Mouse (Mus musculus): ENCODE measurements around the gene Ltbp2. TPM values are rescaled to one million over a fixed set of nuclear protein-coding genes. Genes with fewer than 3 reads are reported as not detected.
A peak's percentile ranks its signal among the peaks of the same experiment; 100 is the strongest.

Ltbp2 gene
- polyA plus RNA-seq, 1 experiment from 2014 or later: 1.7 TPM

GRCm38 (mm10) chr12:84851403-84852040, 24.8 kb downstream of the Ltbp2 start:
- Histone ChIP-seq H3K9me3 (no peaks in the 10 kb centered on the region), H3K4me1 (peaks cover 38% of the 10 kb centered on the region), H3K9ac (no peak overlapping the region), H3K4me2 (no peak overlapping the region), H3K4me3 (no peak overlapping the region), H3K27me3 (no peaks in the 10 kb centered on the region), H3K27ac (no peak overlapping the region), H3K36me3 (no peaks in the 10 kb centered on the region)
- WGBS: 47% methylated on average over 11 of the region's 11 CpGs
- no peak for ATAC-seq (ENCODE audit: insufficient number of reproducible peaks, insufficient read depth, low FRiP score, low TSS enrichment, low read depth)

- no peak overlapping the region for H3K4me2 ChIP-seq
- peaks cover 67% of the 10 kb centered on the region for H3K4me1 ChIP-seq
- H3K4me3 ChIP-seq: no peak overlapping the region
- 51% methylated on average over 6 of the region's 6 CpGs for WGBS
- H3K9ac ChIP-seq: no peak overlapping the region
- no peaks in the 10 kb centered on the region for H3K27me3 ChIP-seq
- no peaks in the 10 kb centered on the region for H3K36me3 ChIP-seq
- ATAC-seq (ENCODE audit: insufficient number of reproducible peaks, insufficient read depth, low FRiP score, low TSS enrichment, low read depth): no peak
- H3K9me3 ChIP-seq: no peaks in the 10 kb centered on the region
- peak overlapping the region; percentile 33; the same call in 1 of the 2 replicates for H3K27ac ChIP-seq
Measured at GRCm38 (mm10) chr12:84847882-84848281, 28.4 kb downstream of the Ltbp2 start.

GRCm38 (mm10) chr12:84847480-84847879, 28.9 kb downstream of the Ltbp2 start:
- Histone ChIP-seq H3K9ac (no peak overlapping the region), H3K36me3 (no peaks in the 10 kb centered on the region), H3K4me1 (peaks cover 71% of the 10 kb centered on the region), H3K4me3 (no peak overlapping the region), H3K4me2 (no peak overlapping the region), H3K27ac (peak overlapping the region; percentile 33; the same call in 1 of the 2 replicates), H3K27me3 (no peaks in the 10 kb centered on the region), H3K9me3 (no peaks in the 10 kb centered on the region)
- no peak for ATAC-seq (ENCODE audit: insufficient number of reproducible peaks, insufficient read depth, low FRiP score, low TSS enrichment, low read depth)
- WGBS: 27% methylated on average over 7 of the region's 7 CpGs

GRCm38 (mm10) chr12:84846594-84847014, 29.7 kb downstream of the Ltbp2 start:
- WGBS: 50% methylated on average over 9 of the region's 9 CpGs
- Histone ChIP-seq H3K4me1 (peaks cover 73% of the 10 kb centered on the region), H3K9ac (no peak overlapping the region), H3K4me2 (no peak overlapping the region), H3K27me3 (no peaks in the 10 kb centered on the region), H3K4me3 (no peak overlapping the region), H3K27ac (peak overlapping the region; percentile 63; the same call in 1 of the 2 replicates), H3K9me3 (no peaks in the 10 kb centered on the region), H3K36me3 (no peaks in the 10 kb centered on the region)
- no peak for ATAC-seq (ENCODE audit: insufficient number of reproducible peaks, insufficient read depth, low FRiP score, low TSS enrichment, low read depth)

DNA sequence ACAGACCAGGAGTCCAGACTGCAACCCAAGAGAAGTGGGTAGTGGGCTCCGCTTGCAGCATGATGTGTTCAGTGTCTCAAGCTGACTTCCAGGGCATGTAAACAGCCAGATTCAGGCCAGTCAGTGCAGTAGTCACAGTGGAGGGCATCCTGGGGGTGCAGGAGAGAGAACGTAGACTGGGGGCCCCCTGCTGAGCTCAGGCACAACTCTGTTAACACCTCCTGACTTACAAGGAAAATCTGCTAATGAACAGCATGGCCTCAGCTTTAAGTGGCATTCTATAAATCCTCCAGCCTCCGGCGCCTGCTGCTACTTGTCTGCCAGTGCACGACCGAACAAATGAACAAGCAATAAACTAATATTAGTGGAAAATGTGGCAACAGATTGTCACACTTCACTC, 33.6 kb downstream of the Ltbp2 start:
- Histone ChIP-seq H3K4me2 (no peak overlapping the region), H3K4me3 (no peak overlapping the region), H3K27ac (peak overlapping the region; percentile 64), H3K4me1 (peaks cover 68% of the 10 kb centered on the region), H3K27me3 (no peaks in the 10 kb centered on the region), H3K9me3 (no peaks in the 10 kb centered on the region), H3K36me3 (no peaks in the 10 kb centered on the region), H3K9ac (no peak overlapping the region)
- no peak for ATAC-seq (ENCODE audit: insufficient number of reproducible peaks, insufficient read depth, low FRiP score, low TSS enrichment, low read depth)
- 56% methylated on average over 6 of the region's 6 CpGs for WGBS

DNA sequence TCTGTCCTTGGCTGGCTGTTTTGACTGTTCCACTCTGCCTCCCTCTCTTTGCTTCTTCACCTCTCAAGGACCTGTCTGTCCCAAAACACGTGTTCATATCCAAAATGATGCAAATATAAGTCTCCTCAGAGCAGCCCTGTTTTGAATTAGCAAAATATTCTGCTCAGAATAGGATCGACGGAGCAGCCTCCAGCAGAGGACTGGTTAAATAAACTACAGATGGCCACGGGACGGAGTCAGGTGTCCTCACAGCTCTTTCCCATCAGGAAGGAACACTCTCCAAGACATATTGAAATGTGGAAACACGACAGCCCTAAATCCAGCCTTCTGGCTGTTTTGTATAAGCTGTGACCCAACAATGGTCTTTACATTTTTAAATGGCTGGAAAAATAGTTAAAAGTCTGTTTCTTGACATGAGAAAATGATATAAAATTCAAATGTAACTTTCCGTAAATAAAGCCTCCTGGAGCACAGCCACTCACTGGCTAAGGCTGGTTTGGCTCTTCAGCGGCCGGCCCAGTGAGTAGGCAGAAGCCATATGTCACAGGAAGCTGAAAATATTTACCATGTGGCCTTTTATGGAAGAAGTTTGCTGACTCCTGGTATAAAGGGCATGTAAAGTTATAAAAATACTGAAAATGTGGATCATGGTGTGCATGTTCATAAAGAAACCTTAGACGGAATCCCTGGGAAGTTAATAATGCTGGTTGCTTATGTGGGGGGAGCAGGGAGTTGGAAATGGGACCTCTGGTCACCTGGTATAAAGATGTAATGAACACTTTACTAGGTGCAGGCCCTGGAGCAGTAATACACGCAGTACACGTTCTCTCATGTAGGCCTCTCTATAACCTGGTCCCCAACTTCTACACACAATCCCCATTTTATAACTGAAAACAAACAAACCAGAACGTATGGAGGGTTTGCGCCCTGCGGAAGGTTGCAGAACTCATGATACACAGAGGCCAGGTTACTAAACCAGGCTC, 34.9 kb downstream of the Ltbp2 start:
- Histone ChIP-seq H3K9ac (no peak overlapping the region), H3K36me3 (no peaks in the 10 kb centered on the region), H3K27me3 (no peaks in the 10 kb centered on the region), H3K27ac (peak overlapping the region; percentile 78), H3K4me2 (no peak overlapping the region), H3K4me3 (no peak overlapping the region), H3K4me1 (peaks cover 55% of the 10 kb centered on the region), H3K9me3 (no peaks in the 10 kb centered on the region)
- peak; percentile 72; the same call in 1 of the 2 replicates for ATAC-seq (ENCODE audit: insufficient number of reproducible peaks, insufficient read depth, low FRiP score, low TSS enrichment, low read depth)
- WGBS: 41% methylated on average over 15 of the region's 15 CpGs

DNA sequence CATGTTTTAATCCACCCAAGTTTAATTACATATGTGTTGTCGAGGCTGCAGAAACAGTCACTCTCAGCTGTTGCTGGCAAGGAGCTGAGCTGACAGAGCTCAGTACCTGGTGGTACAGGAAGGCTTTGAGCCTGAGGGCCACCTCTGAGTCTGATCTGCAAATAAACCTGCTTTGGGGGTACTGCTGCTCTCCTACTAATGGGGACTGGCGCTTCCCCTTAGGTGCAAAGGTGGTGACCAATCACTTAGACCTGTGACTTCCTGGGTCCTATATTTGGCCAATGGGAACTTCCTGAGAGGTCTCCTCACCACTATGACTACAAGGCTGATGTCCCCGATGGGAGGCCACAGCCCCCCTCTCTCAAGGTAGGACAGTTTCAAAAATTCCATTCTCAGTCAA, 35.6 kb downstream of the Ltbp2 start:
- no peak for ATAC-seq (ENCODE audit: insufficient number of reproducible peaks, insufficient read depth, low FRiP score, low TSS enrichment, low read depth)
- H3K27ac ChIP-seq: peak overlapping the region; percentile 78

GRCm38 (mm10) chr12:84839965-84840364, 36.4 kb downstream of the Ltbp2 start:
- H3K9ac ChIP-seq: no peak overlapping the region
- no peak overlapping the region for H3K4me2 ChIP-seq
- 73% methylated on average over 4 of the region's 4 CpGs for WGBS
- no peaks in the 10 kb centered on the region for H3K27me3 ChIP-seq
- H3K9me3 ChIP-seq: no peaks in the 10 kb centered on the region
- no peak for ATAC-seq (ENCODE audit: insufficient number of reproducible peaks, insufficient read depth, low FRiP score, low TSS enrichment, low read depth)
- peaks cover 46% of the 10 kb centered on the region for H3K4me1 ChIP-seq
- no peak overlapping the region for H3K4me3 ChIP-seq
- H3K27ac ChIP-seq: no peak overlapping the region
- no peaks in the 10 kb centered on the region for H3K36me3 ChIP-seq

More for the DNA sequence above, 35.6 kb downstream of the Ltbp2 start:
- no peak overlapping the region for H3K4me3 ChIP-seq
- H3K9me3 ChIP-seq: no peaks in the 10 kb centered on the region
- no peak overlapping the region for H3K9ac ChIP-seq
- 44% methylated on average over 3 of the region's 3 CpGs for WGBS
- H3K27me3 ChIP-seq: no peaks in the 10 kb centered on the region
- no peak overlapping the region for H3K4me2 ChIP-seq
- H3K4me1 ChIP-seq: peaks cover 50% of the 10 kb centered on the region
- H3K36me3 ChIP-seq: no peaks in the 10 kb centered on the region

GRCm38 (mm10) chr12:84835626-84836025, 40.7 kb downstream of the Ltbp2 start:
- Histone ChIP-seq H3K36me3 (no peaks in the 10 kb centered on the region), H3K4me2 (no peak overlapping the region), H3K4me3 (no peak overlapping the region), H3K4me1 (peaks cover 9% of the 10 kb centered on the region), H3K9me3 (no peaks in the 10 kb centered on the region), H3K27me3 (no peaks in the 10 kb centered on the region), H3K27ac (no peak overlapping the region), H3K9ac (no peak overlapping the region)
- ATAC-seq (ENCODE audit: insufficient number of reproducible peaks, insufficient read depth, low FRiP score, low TSS enrichment, low read depth): no peak
- WGBS: 81% methylated on average over 5 of the region's 5 CpGs

DNA sequence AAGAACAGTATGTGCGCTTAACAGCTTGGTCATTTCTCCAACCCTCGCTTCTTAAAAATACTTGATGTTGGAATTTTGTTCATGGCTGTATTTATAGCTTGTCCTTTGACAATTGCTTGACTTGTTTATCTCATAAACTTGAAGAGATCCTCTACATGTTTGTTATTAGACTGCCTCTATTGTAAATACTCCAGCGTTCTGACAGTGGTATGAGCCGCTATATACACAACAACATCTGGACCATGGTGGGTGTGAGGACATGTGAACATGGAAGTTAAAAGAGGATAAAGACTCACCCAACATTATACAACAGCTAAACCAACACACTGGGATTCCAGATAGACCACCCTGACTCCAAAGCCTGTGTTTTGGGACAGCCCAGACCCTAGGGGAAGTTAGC, 41.6 kb downstream of the Ltbp2 start:
- Histone ChIP-seq H3K27ac (no peak overlapping the region), H3K4me1 (peaks cover 2% of the 10 kb centered on the region), H3K4me3 (no peak overlapping the region), H3K9me3 (no peaks in the 10 kb centered on the region), H3K36me3 (no peaks in the 10 kb centered on the region), H3K9ac (no peak overlapping the region), H3K4me2 (no peak overlapping the region), H3K27me3 (no peaks in the 10 kb centered on the region)
- ATAC-seq (ENCODE audit: insufficient number of reproducible peaks, insufficient read depth, low FRiP score, low TSS enrichment, low read depth): no peak
- WGBS: 92% methylated on average over 4 of the region's 4 CpGs

- 83% methylated on average over 10 of the region's 10 CpGs for whole genome bisulfite sequencing
- Histone ChIP-seq H3K27me3 (no peaks in the 10 kb centered on the region), H3K27ac (no peak overlapping the region), H3K4me1 (peaks cover 14% of the 10 kb centered on the region), H3K36me3 (no peaks in the 10 kb centered on the region), H3K4me3 (no peak overlapping the region), H3K9ac (no peak overlapping the region), H3K4me2 (no peak overlapping the region), H3K9me3 (no peaks in the 10 kb centered on the region)
- no peak for ATAC-seq (ENCODE audit: insufficient number of reproducible peaks, insufficient read depth, low FRiP score, low TSS enrichment, low read depth)
Measured at GRCm38 (mm10) chr12:84831648-84832047, 44.7 kb downstream of the Ltbp2 start.

DNA sequence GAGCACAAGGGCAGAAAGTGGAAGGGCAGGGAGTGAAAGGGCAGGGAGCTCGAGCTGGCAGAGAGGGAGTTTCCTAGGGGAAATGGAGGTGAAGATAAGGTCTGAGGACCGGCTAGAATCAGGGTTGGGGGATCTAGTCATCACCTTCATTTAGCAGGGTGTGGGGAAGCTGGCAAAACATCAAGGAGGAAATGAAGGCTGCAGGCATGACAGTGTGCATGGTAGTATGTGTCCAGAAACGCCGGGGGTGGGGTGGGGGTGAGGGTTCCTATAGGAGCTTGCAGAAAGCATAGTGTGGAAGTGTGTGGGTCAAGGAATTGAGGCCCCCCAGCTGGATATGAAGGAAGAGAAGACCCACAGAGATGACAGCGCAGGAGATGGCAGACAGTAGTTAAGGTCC, 45.2 kb downstream of the Ltbp2 start:
- H3K36me3 ChIP-seq: no peaks in the 10 kb centered on the region
- H3K4me1 ChIP-seq: peaks cover 14% of the 10 kb centered on the region
- 75% methylated on average over 5 of the region's 5 CpGs for WGBS
- no peak for ATAC-seq (ENCODE audit: insufficient number of reproducible peaks, insufficient read depth, low FRiP score, low TSS enrichment, low read depth)
- H3K4me3 ChIP-seq: no peak overlapping the region
- no peaks in the 10 kb centered on the region for H3K9me3 ChIP-seq
- H3K4me2 ChIP-seq: no peak overlapping the region
- H3K9ac ChIP-seq: no peak overlapping the region
- no peaks in the 10 kb centered on the region for H3K27me3 ChIP-seq
- H3K27ac ChIP-seq: no peak overlapping the region

Measured in embryonic facial prominence, embryonic 13.5 days (tissue).